Mouse (Mus musculus): ENCODE data around the gene Cx3cl1.

- TF ChIP-seq CTCF (IDR thresholded peaks at IDR 0.05; ENCODE audit: low read depth, low read length) (no peak), POLR2AphosphoS5 (IDR thresholded peaks at IDR 0.05; ENCODE audit: insufficient replicate concordance, low read depth, low read length) (no peak), GATA1 (IDR thresholded peaks at IDR 0.05; ENCODE audit: borderline replicate concordance, low read length) (no peak), TAL1 (conservative IDR thresholded peaks at IDR 0.05; ENCODE audit: low read depth, low read length) (no peak), GATA2 (IDR thresholded peaks at IDR 0.05; ENCODE audit: borderline replicate concordance, low read depth, low read length) (no peak)
These were observed 17.6 kb downstream of the Cx3cl1 start for GRCm38 (mm10) chr8:94789256-94789955.
